Mouse (Mus musculus) left cerebral cortex, postnatal 4 days (tissue): Measurements from ENCODE around the gene Prr5. TPM values are rescaled to one million over a fixed set of nuclear protein-coding genes. Genes with fewer than 3 reads are reported as not detected.

Experiments
- DNase-seq: peaks from one replicate; pipeline ENCODE4 v3.0.0-alpha.2; 2022
- intact Hi-C: fragments of 180-260 bp; cut with DNase I; formaldehyde crosslinking; loops from one replicate; pipeline ENCODE4 v1.15.1; 2025
- total RNA-seq, 2 experiments: library from RNA; stranded (reverse); gene quantifications; 2 replicates each; pipeline ENCODE4 v1.2.3; 2021

Prr5 gene
- total RNA-seq, 2 experiments from 2014 or later: 16.7 to 18.5 TPM

- no peak for DNase-seq
- intact Hi-C loops: no loop called here
Observed at GRCm38 (mm10) chr15:84744308-84744707, 74.9 kb downstream of the Prr5 start.

- DNase-seq: no peak
- intact Hi-C loops: no loop called here
Observed at GRCm38 (mm10) chr15:84745831-84746230, 76.4 kb downstream of the Prr5 start.

Other genes starting within 250 kb of the Prr5 start
- 10 to 100 TPM; 31.5 to 42.0 TPM for gene Shisal1, start 222.5 kb upstream of the Prr5 start, total RNA-seq
- gene Rtl6, start 111.8 kb upstream of the Prr5 start, total RNA-seq: 10 to 100 TPM; 63.2 to 69.6 TPM
- under 1 TPM; 0.26 to 0.56 TPM for gene Arhgap8, start 50.4 kb downstream of the Prr5 start, total RNA-seq
- gene Phf21b, start 186.4 kb downstream of the Prr5 start, total RNA-seq: 10 to 100 TPM in 1 of 2 experiments, 1 to 10 TPM in 1; 9.3 to 13.1 TPM